Mouse (Mus musculus) mouse embryonic stem cell (cell line): ENCODE data around the gene Fosl1.
"Not testable (repeated sequence)": the region's sequence is repeated elsewhere in the genome, so short reads cannot be mapped to it uniquely, and the experiment has no call there.

Experiments
- in situ Hi-C, 2 experiments: fragments of 300-500 bp; cut with MboI; formaldehyde crosslinking; loops; 1 replicate in 1 of 2; 3 replicates in 1 of 2; pipeline ENCODE4 v1.14.3; 2019 to 2020; ENCODE audit warnings: low sequenced_read_pairs in 2 of 2, low pct_unique_long_range_greater_than_20kb in 1 of 2, mixed read lengths in 1 of 2; ENCODE audit not compliant: unreplicated experiment in 1 of 2

The Fosl1 gene

GRCm38 (mm10) chr19:5447515-5448353 is at the start of gene Fosl1:
Fosl1 (plus strand) TSS chr19:5447547.
- in situ Hi-C loops, result no loop called here

GRCm38 (mm10) chr19:5401073-5401472 is 46.3 kb upstream of the Fosl1 start:
- in situ Hi-C loops, result not testable (repeated sequence)

- in situ Hi-C loops, result no loop called here
Observed at GRCm38 (mm10) chr19:5402293-5402692, 45.1 kb upstream of the Fosl1 start, which contains the start of gene Tsga10ip. Tsga10ip (minus strand) TSS chr19:5402526.

- in situ Hi-C loops, result no loop called here
Observed at GRCm38 (mm10) chr19:5405924-5406323, 41.4 kb upstream of the Fosl1 start.

- in situ Hi-C loops, result not testable (repeated sequence)
Observed at GRCm38 (mm10) chr19:5406531-5407126, 40.7 kb upstream of the Fosl1 start.

- in situ Hi-C loops, result no loop called here
Observed at GRCm38 (mm10) chr19:5407133-5407532, 40.2 kb upstream of the Fosl1 start.

- in situ Hi-C loops, result no loop called here
Observed at GRCm38 (mm10) chr19:5408057-5409001, 39.0 kb upstream of the Fosl1 start.

GRCm38 (mm10) chr19:5409068-5409467 is 38.3 kb upstream of the Fosl1 start:
- in situ Hi-C loops, result no loop called here

- in situ Hi-C loops, result no loop called here
Observed at GRCm38 (mm10) chr19:5410641-5411040, 36.7 kb upstream of the Fosl1 start.

- in situ Hi-C loops, result no loop called here
Observed at GRCm38 (mm10) chr19:5411961-5412360, 35.4 kb upstream of the Fosl1 start.

- in situ Hi-C loops, result no loop called here
Observed at GRCm38 (mm10) chr19:5413840-5414239, 33.5 kb upstream of the Fosl1 start.

GRCm38 (mm10) chr19:5414534-5414957 is 32.8 kb upstream of the Fosl1 start:
- in situ Hi-C loops, result no loop called here

- in situ Hi-C loops, result no loop called here
Observed at GRCm38 (mm10) chr19:5418750-5419466, 28.4 kb upstream of the Fosl1 start.

- in situ Hi-C loops, result no loop called here
Observed at GRCm38 (mm10) chr19:5419630-5420029, 27.7 kb upstream of the Fosl1 start.

- in situ Hi-C loops, result no loop called here
Observed at GRCm38 (mm10) chr19:5420579-5420978, 26.8 kb upstream of the Fosl1 start.

GRCm38 (mm10) chr19:5421784-5422183 is 25.6 kb upstream of the Fosl1 start:
- in situ Hi-C loops, result no loop called here

- in situ Hi-C loops, result no loop called here
Observed at GRCm38 (mm10) chr19:5422267-5422666, 25.1 kb upstream of the Fosl1 start.

- in situ Hi-C loops, result no loop called here
Observed at GRCm38 (mm10) chr19:5422895-5423443, 24.4 kb upstream of the Fosl1 start.
